Mouse (Mus musculus) forebrain, embryonic 11.5 days (tissue): ENCODE measurements around the gene Klhl41. TPM values are rescaled to one million over a fixed set of nuclear protein-coding genes. Genes with fewer than 3 reads are reported as not detected.
A peak's percentile ranks its signal among the peaks of the same experiment; 100 is the strongest.

Experiments
- ATAC-seq: fragments of 200-750 bp; cut with Nextera tagmentation; replicated peaks from 2 replicates; pipeline ENCODE4 v1.8.0; 2017; ENCODE audit warnings: moderate TSS enrichment; ENCODE audit not compliant: low FRiP score
- DNase-seq: peaks from one replicate; pipeline ENCODE4 v3.0.0-alpha.2; 2017; ENCODE audit warnings: low spot score
- H3K27ac ChIP-seq: fragments of 300-500 bp; sonication (generic); 2 replicates; pipeline ENCODE4 v1.5.1; 2014; ENCODE audit warnings: low read depth, low read length
- H3K27me3 ChIP-seq: fragments of 300-500 bp; sonication (generic); 2 replicates; pipeline ENCODE4 v1.6.1; 2014; ENCODE audit warnings: mild to moderate bottlenecking, low read length, mixed read lengths; ENCODE audit not compliant: control insufficient read depth, insufficient read depth
- H3K36me3 ChIP-seq: fragments of 300-500 bp; sonication (generic); 2 replicates; pipeline ENCODE4 v1.6.1; 2014; ENCODE audit warnings: mild to moderate bottlenecking, low read length, moderate library complexity, mixed read lengths; ENCODE audit not compliant: control insufficient read depth, insufficient read depth
- H3K4me1 ChIP-seq: fragments of 300-500 bp; sonication (generic); replicated peaks from 2 replicates; pipeline ENCODE4 v1.6.1; 2014; ENCODE audit warnings: low read length, mixed read lengths; ENCODE audit not compliant: control insufficient read depth, insufficient read depth
- H3K4me2 ChIP-seq: fragments of 300-500 bp; sonication (generic); 2 replicates; pipeline ENCODE4 v1.6.1; 2014; ENCODE audit warnings: low read depth, mild to moderate bottlenecking, low read length, moderate library complexity, mixed read lengths; ENCODE audit not compliant: severe bottlenecking
- H3K4me3 ChIP-seq: fragments of 300-500 bp; sonication (generic); 2 replicates; pipeline ENCODE4 v1.5.1; 2014; ENCODE audit warnings: low read depth, low read length
- H3K9ac ChIP-seq: fragments of 300-500 bp; sonication (generic); 2 replicates; pipeline ENCODE4 v1.6.1; 2014; ENCODE audit warnings: low read length
- H3K9me3 ChIP-seq: fragments of 300-500 bp; sonication (generic); 2 replicates; pipeline ENCODE4 v1.6.1; 2016; ENCODE audit warnings: low read length, mixed read lengths; ENCODE audit not compliant: control insufficient read depth
- WGBS: fragments of 180-500 bp; shearing (Covaris S2); extraction: QIAGEN DNeasy Blood & Tissue Kit; methylation state at CpG from one replicate; pipeline ENCODE4 v1.1.7; 2014; 5-methylcytosine and 5-hydroxymethylcytosine counted together
- polyA plus RNA-seq: library from polyadenylated mRNA; unstranded; fragments of >200 nt; fragmentation: Nextera tagmentation; extraction: Ambion mirVana; gene quantifications from 2 replicates; pipeline ENCODE4 v1.2.1, GENCODE M21; 2014

The Klhl41 gene
- polyA plus RNA-seq, 1 experiment from 2014 or later = 0.15 TPM

DNA sequence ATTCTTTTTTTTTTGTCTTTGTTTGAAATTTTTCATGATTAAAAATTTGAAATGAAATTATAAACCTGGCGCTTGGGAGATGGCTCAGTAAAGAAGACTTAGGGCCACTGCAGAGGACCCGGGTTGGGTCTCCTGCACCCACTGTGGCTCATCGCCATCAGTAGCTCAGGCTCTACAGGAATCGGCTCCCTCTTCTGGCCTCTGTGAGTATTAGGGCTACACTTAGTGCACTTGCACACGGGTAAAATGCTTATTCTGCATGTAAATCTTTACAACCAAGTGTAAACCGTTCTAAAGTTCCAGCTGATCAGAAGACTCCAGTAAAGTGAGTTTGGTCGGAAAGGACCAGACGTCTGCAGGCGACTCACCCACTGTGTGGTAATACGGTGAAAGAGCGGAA, 23.6 kb downstream of the Klhl41 start:
- no peak overlapping the region for H3K27ac ChIP-seq
- H3K27me3 ChIP-seq = no peaks in the 10 kb centered on the region
- ATAC-seq = no peak
- no peak for DNase-seq
- peaks cover 2% of the 10 kb centered on the region; the same call in 1 of the 2 replicates for H3K36me3 ChIP-seq
- no peak overlapping the region for H3K9ac ChIP-seq
- H3K9me3 ChIP-seq = no peaks in the 10 kb centered on the region
- no peak overlapping the region for H3K4me3 ChIP-seq
- 94% methylated on average over 11 of the region's 11 CpGs for WGBS
- H3K4me2 ChIP-seq = no peak overlapping the region
- no peaks in the 10 kb centered on the region for H3K4me1 ChIP-seq

DNA sequence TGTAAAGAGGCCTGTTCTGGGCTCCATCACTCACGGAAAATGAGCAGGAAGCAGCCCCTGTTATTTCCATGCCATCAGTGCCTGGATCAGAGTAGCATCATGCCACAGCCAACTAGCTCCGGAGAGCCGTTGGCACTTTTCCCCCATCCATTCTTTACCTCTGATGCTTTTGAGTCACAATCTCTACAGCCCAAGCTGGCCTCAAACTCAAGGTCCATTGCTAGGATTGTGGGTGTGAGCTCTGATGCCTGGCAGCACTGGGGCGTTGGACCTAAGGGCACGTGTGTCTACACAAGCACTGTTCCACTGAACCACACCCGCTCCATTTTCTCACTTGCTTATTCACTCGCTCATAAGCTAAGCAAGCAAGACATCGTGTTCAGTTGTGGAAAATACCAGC, 30.5 kb downstream of the Klhl41 start:
- Histone ChIP-seq H3K36me3 (peaks cover 10% of the 10 kb centered on the region; the same call in 1 of the 2 replicates), H3K4me2 (no peak overlapping the region), H3K4me3 (no peak overlapping the region), H3K9ac (no peak overlapping the region), H3K9me3 (no peaks in the 10 kb centered on the region), H3K27me3 (no peaks in the 10 kb centered on the region), H3K27ac (no peak overlapping the region), H3K4me1 (no peaks in the 10 kb centered on the region)
- 96% methylated on average over 8 of the region's 8 CpGs for WGBS
- ATAC-seq = no peak
- no peak for DNase-seq

DNA sequence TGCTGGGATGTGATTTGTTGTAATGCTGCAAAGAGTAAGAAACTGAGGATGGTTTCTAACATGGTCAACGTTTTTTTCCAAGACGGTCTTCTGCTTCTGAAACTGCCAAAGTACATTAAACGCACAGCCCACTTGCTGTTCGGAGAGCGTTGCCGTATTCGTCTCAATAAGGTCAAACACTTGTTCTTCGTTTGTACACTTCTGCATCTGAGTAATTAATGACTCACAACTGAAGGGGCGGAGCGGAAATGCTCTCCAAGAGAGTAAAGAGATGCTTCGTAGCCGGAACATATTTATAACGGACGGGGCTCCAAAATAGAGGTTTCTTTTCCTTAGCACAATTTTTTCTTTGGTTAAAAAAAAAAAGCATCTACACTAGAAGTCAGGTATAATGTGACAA, 42.3 kb downstream of the Klhl41 start:
- WGBS = 91% methylated on average over 14 of the region's 14 CpGs
- ATAC-seq (no peak), DNase-seq (no peak)
- no peak overlapping the region for H3K4me3 ChIP-seq
- H3K27me3 ChIP-seq = no peaks in the 10 kb centered on the region
- H3K9me3 ChIP-seq = no peaks in the 10 kb centered on the region
- no peaks in the 10 kb centered on the region for H3K4me1 ChIP-seq
- no peak overlapping the region for H3K4me2 ChIP-seq
- H3K9ac ChIP-seq = no peak overlapping the region
- H3K36me3 ChIP-seq = no peaks in the 10 kb centered on the region
- no peak overlapping the region for H3K27ac ChIP-seq

DNA sequence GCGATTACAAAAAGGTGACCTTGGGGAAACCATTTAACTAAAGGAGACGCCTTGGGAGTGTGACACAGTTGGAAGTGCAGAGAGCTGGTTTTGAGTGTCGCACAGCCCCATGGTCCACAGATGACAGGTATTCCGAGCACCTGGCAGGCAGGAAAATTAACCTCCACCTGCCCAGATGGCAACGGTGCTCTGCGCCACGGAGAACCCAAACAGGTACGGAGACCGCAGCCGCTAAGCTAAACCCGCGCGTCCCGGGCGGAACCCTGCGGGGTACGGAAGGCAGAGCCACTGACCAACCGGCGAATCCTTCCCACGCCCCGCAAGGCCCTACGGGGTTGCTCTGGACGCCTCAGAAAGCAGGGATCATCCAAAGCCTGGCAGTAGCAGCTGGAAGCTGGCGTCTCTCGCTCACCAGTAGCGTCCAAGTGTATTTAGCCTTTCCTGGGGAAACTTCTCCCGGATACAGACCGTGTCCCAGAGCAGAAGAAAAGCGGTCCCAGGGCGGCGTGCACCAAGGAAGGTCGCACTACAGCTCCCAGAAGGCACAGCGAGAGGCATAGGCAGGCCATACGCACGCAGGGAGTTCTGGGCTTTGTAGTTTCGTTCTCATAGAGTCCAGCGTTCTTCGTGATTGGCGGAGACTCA, 43.2 kb downstream of the Klhl41 start, which contains the start of gene Fastkd1:
Gene Fastkd1 (minus strand): TSS at position 536 of the 645 bp plus-strand sequence.
- no peaks in the 10 kb centered on the region for H3K36me3 ChIP-seq
- no peak within 1 kb of the TSS for H3K27ac ChIP-seq
- no peaks in the 10 kb centered on the region for H3K4me1 ChIP-seq
- DNase-seq (peak; percentile 86), ATAC-seq (peak; percentile 99)
- H3K27me3 ChIP-seq = no peaks in the 10 kb centered on the region
- WGBS = under 1% methylated on average over 39 of the region's 39 CpGs
- peak within 1 kb of the TSS; percentile 74 for H3K4me2 ChIP-seq
- H3K9me3 ChIP-seq = no peaks in the 10 kb centered on the region
- peak within 1 kb of the TSS; percentile 70 for H3K9ac ChIP-seq
- H3K4me3 ChIP-seq = peak within 1 kb of the TSS; percentile 64

DNA sequence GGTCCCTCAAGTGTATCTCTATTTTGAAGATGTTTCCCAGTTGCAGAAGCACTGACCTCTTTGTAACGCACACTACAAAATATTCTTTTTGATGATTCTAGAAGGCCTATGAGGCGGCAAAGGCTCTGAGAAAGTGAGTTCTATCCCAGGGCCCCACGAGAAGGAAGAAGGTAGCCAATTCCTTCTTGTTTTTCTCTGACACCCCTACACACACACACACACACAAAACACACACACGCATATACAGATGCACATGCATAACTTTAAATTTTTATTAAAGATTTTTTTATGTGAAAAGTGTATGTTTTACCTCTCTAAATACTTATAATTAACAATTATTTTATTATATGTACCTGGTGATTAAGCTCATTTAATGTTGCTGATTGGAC, 43.7 kb downstream of the Klhl41 start:
- Histone ChIP-seq H3K4me1 (no peaks in the 10 kb centered on the region), H3K36me3 (no peaks in the 10 kb centered on the region), H3K4me2 (peak overlapping the region; percentile 74), H3K4me3 (peak overlapping the region; percentile 64), H3K27ac (no peak overlapping the region), H3K27me3 (no peaks in the 10 kb centered on the region), H3K9ac (no peak overlapping the region), H3K9me3 (no peaks in the 10 kb centered on the region)
- WGBS = 33% methylated on average over 4 of the region's 4 CpGs
- DNase-seq (no peak), ATAC-seq (peak; percentile 47; the same call in 1 of the 2 replicates)

DNA sequence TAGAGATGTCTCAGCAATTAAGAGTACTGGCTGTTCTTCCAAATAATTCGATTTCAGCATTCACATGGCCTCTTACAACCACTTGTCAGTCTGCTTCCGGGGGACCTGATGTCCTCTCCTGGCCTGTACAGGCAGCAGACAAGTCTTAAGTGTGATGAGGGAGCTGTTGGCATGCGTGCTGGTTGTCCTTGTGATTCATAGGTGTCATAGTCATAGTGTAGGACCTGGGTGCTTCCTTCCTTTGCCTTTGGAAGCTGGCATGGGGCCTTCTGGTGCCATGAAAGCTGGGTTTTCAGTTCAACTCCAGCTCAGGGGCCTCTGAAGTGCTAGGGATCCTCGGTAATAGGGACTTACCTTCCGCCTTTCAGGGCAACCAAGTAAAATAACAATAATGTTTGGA, 44.2 kb downstream of the Klhl41 start:
- Histone ChIP-seq H3K9ac (no peak overlapping the region), H3K27me3 (no peaks in the 10 kb centered on the region), H3K27ac (no peak overlapping the region), H3K4me2 (no peak overlapping the region), H3K36me3 (no peaks in the 10 kb centered on the region), H3K4me1 (no peaks in the 10 kb centered on the region), H3K9me3 (no peaks in the 10 kb centered on the region), H3K4me3 (no peak overlapping the region)
- ATAC-seq = no peak
- WGBS = 79% methylated on average over 5 of the region's 5 CpGs
- DNase-seq = no peak

DNA sequence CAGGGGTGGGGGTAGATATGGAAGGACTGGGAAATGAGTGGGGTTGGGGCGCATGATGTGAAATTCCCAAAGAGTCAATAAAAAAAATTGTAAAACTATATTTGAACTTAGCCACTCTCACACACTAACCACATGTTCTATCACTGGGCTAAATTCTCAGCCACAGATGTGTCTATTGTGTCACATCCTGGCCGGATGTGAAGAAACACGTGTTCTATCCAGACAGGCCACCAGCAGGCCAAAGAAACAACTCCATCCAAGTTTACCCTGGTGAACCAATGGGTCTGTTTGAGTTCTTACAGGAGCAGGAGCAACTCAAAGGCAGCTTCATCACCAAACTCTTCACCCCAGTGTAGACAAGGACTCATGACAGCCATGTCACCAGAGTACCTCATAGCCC, 46.6 kb downstream of the Klhl41 start:
- DNase-seq (no peak), ATAC-seq (no peak)
- Histone ChIP-seq H3K36me3 (no peaks in the 10 kb centered on the region), H3K4me3 (no peak overlapping the region), H3K27me3 (no peaks in the 10 kb centered on the region), H3K4me1 (no peaks in the 10 kb centered on the region), H3K9ac (no peak overlapping the region), H3K27ac (no peak overlapping the region), H3K9me3 (no peaks in the 10 kb centered on the region), H3K4me2 (no peak overlapping the region)
- WGBS = 86% methylated on average over 3 of the region's 3 CpGs

DNA sequence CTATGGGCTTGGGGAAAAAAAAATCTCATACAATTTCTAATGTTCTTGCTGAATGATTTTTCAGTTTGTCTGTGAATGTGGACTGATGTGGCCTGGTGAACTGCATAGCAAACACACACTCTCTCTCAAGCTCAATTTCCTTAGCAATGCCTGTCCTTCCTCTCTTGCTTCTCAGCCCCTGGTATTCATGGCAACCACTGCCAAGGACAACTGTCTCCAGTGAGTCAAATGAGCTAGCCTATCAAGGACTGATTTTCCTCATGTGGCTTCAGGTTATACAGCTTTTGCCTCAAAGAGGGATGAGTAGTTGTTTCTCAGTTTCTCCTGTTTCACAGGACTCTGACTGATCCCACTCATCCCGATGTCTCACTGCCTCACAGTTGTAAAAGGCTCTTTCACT, 49.2 kb downstream of the Klhl41 start:
- DNase-seq (no peak), ATAC-seq (no peak)
- 79% methylated on average over 1 of the region's 1 CpGs for WGBS
- Histone ChIP-seq H3K4me3 (no peak overlapping the region), H3K36me3 (no peaks in the 10 kb centered on the region), H3K9ac (no peak overlapping the region), H3K4me1 (no peaks in the 10 kb centered on the region), H3K9me3 (no peaks in the 10 kb centered on the region), H3K27me3 (no peaks in the 10 kb centered on the region), H3K27ac (no peak overlapping the region), H3K4me2 (no peak overlapping the region)

DNA sequence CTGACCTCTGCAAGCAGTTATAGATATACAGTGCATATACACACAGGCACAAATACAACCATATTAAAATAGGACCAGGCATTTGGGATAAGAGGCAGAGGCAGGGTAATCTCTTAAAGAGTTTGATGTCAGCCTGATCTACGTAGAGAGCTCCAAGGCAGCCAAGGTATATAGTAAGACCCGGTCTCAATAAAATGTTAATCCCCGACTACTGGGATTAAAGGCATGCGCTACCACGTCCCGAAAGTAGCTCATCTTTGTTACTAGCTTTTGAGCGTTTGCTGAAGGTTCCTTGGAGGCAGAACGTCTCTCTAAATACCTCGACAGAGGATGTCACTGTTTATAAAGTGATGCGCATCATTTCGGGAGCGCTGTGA, 52.3 kb downstream of the Klhl41 start, which contains the start of gene Ppig:
Gene Ppig (plus strand): TSS at position 273 of the 377 bp plus-strand sequence.
- ATAC-seq (peak; percentile 56), DNase-seq (no peak)
- Histone ChIP-seq H3K4me2 (peak within 1 kb of the TSS; percentile 66), H3K27me3 (no peaks in the 10 kb centered on the region), H3K4me1 (no peaks in the 10 kb centered on the region), H3K27ac (peak within 1 kb of the TSS; percentile 70), H3K9ac (peak within 1 kb of the TSS; percentile 90), H3K9me3 (no peaks in the 10 kb centered on the region), H3K36me3 (no peaks in the 10 kb centered on the region), H3K4me3 (peak within 1 kb of the TSS; percentile 91)
- WGBS = 7% methylated on average over 12 of the region's 12 CpGs
